In genomic region chr1:135136500-135136899, GRCm38 (mm10) we compare ENCODE assay signal across 8 mouse cellular contexts. TPM values are rescaled to one million over a fixed set of nuclear protein-coding genes. Genes with fewer than 3 reads are reported as not detected.
A peak's percentile ranks its signal among the peaks of the same experiment; 100 is the strongest.
DNase-seq lines count a peak whose midpoint lies in the region; ATAC-seq and TF ChIP-seq lines count a peak whose summit lies in the region.

No protein-coding gene starts in this region.

- no peaks in the 10 kb centered on the region for H3K36me3 ChIP-seq in intestine, postnatal 0 days (ENCODE audit: control insufficient read depth, insufficient read depth)
- H3K36me3 ChIP-seq in intestine, embryonic 15.5 days: no peaks in the 10 kb centered on the region
- H3K36me3 ChIP-seq in limb, embryonic 12.5 days: no peaks in the 10 kb centered on the region

- H3K27ac ChIP-seq in intestine, postnatal 0 days (ENCODE audit: low read depth, low read length): no peak overlapping the region
- no peak overlapping the region for H3K27ac ChIP-seq in intestine, embryonic 15.5 days
- H3K27ac ChIP-seq in limb, embryonic 12.5 days: no peak overlapping the region

- no peak overlapping the region for H3K9ac ChIP-seq in intestine, postnatal 0 days (ENCODE audit: low read depth, low read length)
- no peak overlapping the region for H3K9ac ChIP-seq in intestine, embryonic 15.5 days
- H3K9ac ChIP-seq in limb, embryonic 12.5 days (replicated peaks): no peak overlapping the region

- H3K27me3 ChIP-seq in intestine, postnatal 0 days (replicated peaks; ENCODE audit: control insufficient read depth, insufficient read depth, low read length): no peaks in the 10 kb centered on the region
- H3K27me3 ChIP-seq in intestine, embryonic 15.5 days (replicated peaks): no peaks in the 10 kb centered on the region
- peaks cover 5% of the 10 kb centered on the region; the same call in 1 of the 2 replicates for H3K27me3 ChIP-seq in limb, embryonic 12.5 days

- H3K4me3 ChIP-seq in intestine, postnatal 0 days (ENCODE audit: low read depth, low read length): no peak overlapping the region
- no peak overlapping the region for H3K4me3 ChIP-seq in intestine, embryonic 15.5 days (replicated peaks)
- no peak overlapping the region for H3K4me3 ChIP-seq in limb, embryonic 12.5 days (replicated peaks)

- peak; percentile 57 for DNase-seq in Muller cell, postnatal 12 days (ENCODE audit: inconsistent ontology term)
- peak; percentile 64 to 79 for DNase-seq in cerebellum, postnatal 36 days
- peak; percentile 66 to 76 for DNase-seq in heart, postnatal 14 days
- peak; percentile 56 to 66 for DNase-seq in natural killer cell, adult 2 months (ENCODE audit: low spot score in 2 of 2)
- DNase-seq in testis, postnatal 10 days (ENCODE audit: low spot score): peak; percentile 83

- no peaks in the 10 kb centered on the region for H3K9me3 ChIP-seq in intestine, postnatal 0 days (ENCODE audit: control insufficient read depth)
- H3K9me3 ChIP-seq in intestine, embryonic 15.5 days: no peaks in the 10 kb centered on the region
- no peaks in the 10 kb centered on the region for H3K9me3 ChIP-seq in limb, embryonic 12.5 days

- no peak overlapping the region for H3K4me2 ChIP-seq in intestine, postnatal 0 days (replicated peaks; ENCODE audit: low read depth)
- H3K4me2 ChIP-seq in intestine, embryonic 15.5 days (replicated peaks): no peak overlapping the region
- no peak overlapping the region for H3K4me2 ChIP-seq in limb, embryonic 12.5 days

- WGBS in intestine, postnatal 0 days: 7% methylated on average over 1 of the region's 1 CpGs
- 3% methylated on average over 1 of the region's 1 CpGs for WGBS in intestine, embryonic 15.5 days
- WGBS in limb, embryonic 12.5 days: 10% methylated on average over 1 of the region's 1 CpGs

- intact Hi-C loops in heart, postnatal 14 days (cut with DNase I): no loop called here

- no peak for ATAC-seq in intestine, postnatal 0 days
- no peak for ATAC-seq in intestine, embryonic 15.5 days
- 0 out of 2 replicates have a peak, but pooled peaks have one; percentile 23 for ATAC-seq in limb, embryonic 12.5 days (ENCODE audit: insufficient number of reproducible peaks, insufficient read depth, low FRiP score, low TSS enrichment, low read depth)

- no peaks in the 10 kb centered on the region for H3K4me1 ChIP-seq in intestine, postnatal 0 days (replicated peaks; ENCODE audit: control insufficient read depth, insufficient read depth, low read length)
- 0 out of 2 replicates have a peak, but pooled peaks cover 2% of the 10 kb centered on the region for H3K4me1 ChIP-seq in intestine, embryonic 15.5 days (replicated peaks)
- no peaks in the 10 kb centered on the region for H3K4me1 ChIP-seq in limb, embryonic 12.5 days (replicated peaks)

- TF ChIP-seq CTCF in intestine, postnatal 0 days (IDR thresholded peaks at IDR 0.05; ENCODE audit: low read depth): peak; percentile 99

RNA-seq across cellular contexts. Expression of gene Ptpn7, which starts 4.0 kb away (rescaled TPM):
- 0.73 and 0.76 TPM in 2 replicates for polyA plus RNA-seq in intestine, postnatal 0 days (2015; fragmentation: Nextera tagmentation; extraction: Ambion mirVana)
- 2.0 TPM in 2 replicates for polyA plus RNA-seq in intestine, embryonic 15.5 days (2015; fragmentation: Nextera tagmentation; extraction: Ambion mirVana)
- total RNA-seq in heart, postnatal 14 days (2021): 1 to 10 TPM in 1 of 2 experiments, under 1 TPM in 1; 0.72 to 3.3 TPM
- 1.1 and 1.5 TPM in 2 replicates for polyA plus RNA-seq in limb, embryonic 12.5 days (2016; fragmentation: Nextera tagmentation; extraction: Ambion mirVana)

RNA-seq across cellular contexts. Expression of gene Arl8a, which starts 10.1 kb away (rescaled TPM):
- 66.6 and 68.8 TPM in 2 replicates for polyA plus RNA-seq in intestine, postnatal 0 days (2015; fragmentation: Nextera tagmentation; extraction: Ambion mirVana)
- polyA plus RNA-seq in intestine, embryonic 15.5 days (2015; fragmentation: Nextera tagmentation; extraction: Ambion mirVana): 60.6 TPM in 2 replicates
- total RNA-seq in heart, postnatal 14 days (2021): 10 to 100 TPM; 25.7 to 28.0 TPM
- 51.8 and 57.7 TPM in 2 replicates for polyA plus RNA-seq in limb, embryonic 12.5 days (2016; fragmentation: Nextera tagmentation; extraction: Ambion mirVana)

RNA-seq across cellular contexts. Expression of gene Gpr37l1, which starts 31.0 kb away (rescaled TPM):
- 1.7 and 2.0 TPM in 2 replicates for polyA plus RNA-seq in intestine, postnatal 0 days (2015; fragmentation: Nextera tagmentation; extraction: Ambion mirVana)
- 0.47 and 0.73 TPM in 2 replicates for polyA plus RNA-seq in intestine, embryonic 15.5 days (2015; fragmentation: Nextera tagmentation; extraction: Ambion mirVana)
- total RNA-seq in heart, postnatal 14 days (2021): under 1 TPM; 0.32 to 0.48 TPM
- polyA plus RNA-seq in limb, embryonic 12.5 days (2016; fragmentation: Nextera tagmentation; extraction: Ambion mirVana): not detected in 2 replicates

RNA-seq across cellular contexts. Expression of gene Lgr6, which starts 31.4 kb away (rescaled TPM):
- polyA plus RNA-seq in intestine, postnatal 0 days (2015; fragmentation: Nextera tagmentation; extraction: Ambion mirVana): 0.37 and 0.44 TPM in 2 replicates
- 0.45 and 0.49 TPM in 2 replicates for polyA plus RNA-seq in intestine, embryonic 15.5 days (2015; fragmentation: Nextera tagmentation; extraction: Ambion mirVana)
- total RNA-seq in heart, postnatal 14 days (2021): 10 to 100 TPM; 14.5 to 15.5 TPM
- polyA plus RNA-seq in limb, embryonic 12.5 days (2016; fragmentation: Nextera tagmentation; extraction: Ambion mirVana): 1.5 and 1.6 TPM in 2 replicates
